Mouse (Mus musculus) monocyte, adult 5-6 weeks (primary cell): Measurements from ENCODE around the gene Ywhag. TPM values are rescaled to one million over a fixed set of nuclear protein-coding genes. Genes with fewer than 3 reads are reported as not detected.
A peak's percentile ranks its signal among the peaks of the same experiment; 100 is the strongest.

ENCODE experiments used
- ATAC-seq: fragments of 153-309, 156-312 bp; replicated peaks from 2 replicates; pipeline ENCODE4 v1.8.0; 2017; ENCODE audit warnings: mild to moderate bottlenecking; ENCODE audit not compliant: low TSS enrichment, insufficient number of reproducible peaks, severe bottlenecking, poor library complexity, low FRiP score
- total RNA-seq: library from RNA; stranded (forward); fragments of 200-1000, 200-491, 200-594 nt; gene quantifications from 3 replicates; pipeline ENCODE4 v1.2.3, GENCODE M21; 2017

Gene Ywhag
- total RNA-seq, 1 experiment from 2014 or later: 100 TPM

DNA sequence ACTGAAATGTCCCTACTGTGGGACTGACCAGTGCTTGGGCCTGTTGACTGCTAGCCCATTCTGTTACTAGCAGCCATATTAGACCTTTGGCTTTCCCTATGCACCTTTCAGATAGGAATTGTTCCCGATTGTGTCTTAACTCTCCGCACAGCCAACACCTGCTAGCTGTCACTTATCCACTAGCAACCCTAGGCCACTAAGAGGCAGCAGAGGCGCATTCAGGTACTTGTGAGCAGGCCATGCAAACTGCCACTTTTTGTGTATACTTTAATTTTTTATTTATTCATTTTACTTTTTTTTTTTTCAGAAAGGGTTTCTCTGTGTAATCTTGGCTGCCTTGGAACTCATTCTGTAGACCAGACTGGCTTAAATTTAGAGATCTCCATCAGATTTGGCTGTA lies 33.7 kb downstream of the Ywhag start:
- ATAC-seq: no peak

DNA sequence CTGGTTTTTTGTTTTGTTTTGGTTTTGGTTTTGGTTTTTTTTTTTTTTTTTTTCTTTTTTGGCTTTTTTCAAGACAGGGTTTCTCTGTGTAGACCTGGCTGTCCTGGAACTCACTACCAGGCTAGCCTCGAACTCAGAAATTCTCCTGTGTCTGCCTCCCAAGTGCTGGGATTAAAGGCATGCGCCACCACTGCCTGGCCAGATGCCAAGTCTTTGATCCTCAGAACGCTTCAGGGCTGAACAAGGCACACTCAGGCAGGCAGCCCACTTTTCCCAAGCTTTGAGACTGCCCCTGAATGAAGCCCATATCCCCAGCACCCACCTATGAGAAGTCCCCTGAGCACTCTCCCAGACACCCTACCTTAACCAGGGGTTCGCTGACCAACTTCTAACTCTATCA lies 34.6 kb downstream of the Ywhag start:
- ATAC-seq: no peak

DNA sequence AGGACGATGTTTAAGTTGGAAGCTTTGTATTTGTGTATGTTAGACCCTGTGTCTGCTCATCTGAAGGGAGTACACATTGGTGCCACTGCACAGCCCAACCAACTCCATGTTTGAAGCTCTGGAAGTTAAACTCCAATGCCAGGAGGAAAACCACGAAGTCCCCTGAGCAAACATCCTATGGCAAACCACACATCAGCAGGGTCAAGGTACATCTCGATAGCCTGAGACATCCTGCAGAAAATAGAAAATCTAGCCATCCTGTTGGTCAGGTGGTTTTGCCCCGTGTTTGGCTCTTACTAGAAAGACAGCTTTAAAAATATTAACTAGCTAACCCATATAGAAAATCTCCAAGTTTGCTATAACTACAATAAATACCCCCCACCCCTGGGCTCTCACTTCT lies 35.4 kb downstream of the Ywhag start:
- no peak for ATAC-seq

DNA sequence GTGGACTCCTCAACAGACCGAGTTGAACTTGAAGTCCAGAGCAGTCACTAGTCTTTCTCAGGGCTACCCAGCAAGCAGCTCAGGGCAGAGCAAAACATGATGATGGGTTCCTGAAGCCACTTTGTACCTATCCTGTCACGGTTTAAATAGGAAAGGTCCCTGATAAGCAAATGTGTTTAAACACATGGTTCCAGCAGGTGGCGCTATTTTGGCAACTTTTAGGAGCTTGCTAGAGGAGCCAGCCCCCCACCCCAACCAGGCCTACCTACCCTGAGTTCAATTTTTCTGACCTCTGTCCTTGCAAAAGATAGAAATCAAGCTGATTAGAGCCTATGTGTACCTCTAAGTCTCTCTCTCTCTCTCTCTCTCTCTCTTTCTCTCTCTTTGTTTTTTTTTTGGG lies 36.4 kb downstream of the Ywhag start:
- 0 out of 2 replicates have a peak, but pooled peaks have one; percentile 15 for ATAC-seq

DNA sequence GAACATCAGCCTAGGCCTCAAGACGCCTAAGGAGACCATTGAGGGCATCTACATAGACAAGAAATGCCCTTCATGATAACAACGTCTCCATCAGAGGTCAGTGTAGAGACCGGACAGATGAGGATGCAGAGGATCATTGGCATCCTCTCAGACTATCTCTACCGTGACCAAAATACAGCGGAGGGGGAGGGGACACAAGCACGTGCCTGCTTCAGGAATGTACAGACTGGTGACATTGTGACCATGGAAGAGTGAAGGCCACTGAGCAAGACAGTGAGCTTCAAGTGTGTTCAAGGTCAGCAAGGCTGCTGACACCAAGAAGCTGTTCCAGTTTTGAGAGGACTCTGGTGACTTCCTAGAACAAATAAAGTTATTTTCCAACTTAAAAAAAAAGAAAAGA lies 39.5 kb downstream of the Ywhag start:
- no peak for ATAC-seq

DNA sequence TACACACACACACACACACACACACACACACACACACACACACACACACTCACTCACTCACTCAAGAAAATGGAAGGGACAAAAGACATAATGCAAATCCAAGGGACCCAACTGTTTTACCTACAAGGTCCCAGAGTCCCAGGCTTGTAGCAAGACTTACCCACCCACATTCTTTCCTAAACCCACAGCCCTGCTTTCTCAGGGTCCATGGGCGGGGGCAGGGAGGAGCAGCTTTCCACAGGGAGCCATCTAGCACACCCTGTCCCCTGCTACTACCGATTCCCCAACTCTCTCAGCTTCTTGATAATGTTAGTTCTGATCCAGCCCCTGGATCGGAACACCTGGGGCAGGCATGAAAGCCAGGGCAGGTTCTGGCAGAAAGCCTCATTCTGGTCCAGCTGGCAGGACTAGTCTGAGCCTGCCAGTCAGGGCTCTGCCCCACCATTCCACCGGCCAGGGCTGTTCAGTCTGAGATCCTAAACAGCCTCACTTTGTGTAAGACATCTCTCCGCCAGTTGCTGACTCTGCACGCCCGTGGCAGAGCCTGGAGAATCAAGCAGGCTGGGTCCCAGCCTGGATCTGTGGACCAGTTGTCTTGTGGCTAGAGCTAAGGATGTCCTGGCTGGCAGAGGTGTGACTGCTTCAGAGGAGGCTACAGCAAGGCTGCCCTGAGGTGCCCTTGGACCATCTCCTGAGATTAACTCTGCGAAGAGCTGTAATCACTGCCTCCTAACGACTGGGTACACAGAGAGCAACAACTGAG lies 41.6 kb downstream of the Ywhag start:
- no peak for ATAC-seq

DNA sequence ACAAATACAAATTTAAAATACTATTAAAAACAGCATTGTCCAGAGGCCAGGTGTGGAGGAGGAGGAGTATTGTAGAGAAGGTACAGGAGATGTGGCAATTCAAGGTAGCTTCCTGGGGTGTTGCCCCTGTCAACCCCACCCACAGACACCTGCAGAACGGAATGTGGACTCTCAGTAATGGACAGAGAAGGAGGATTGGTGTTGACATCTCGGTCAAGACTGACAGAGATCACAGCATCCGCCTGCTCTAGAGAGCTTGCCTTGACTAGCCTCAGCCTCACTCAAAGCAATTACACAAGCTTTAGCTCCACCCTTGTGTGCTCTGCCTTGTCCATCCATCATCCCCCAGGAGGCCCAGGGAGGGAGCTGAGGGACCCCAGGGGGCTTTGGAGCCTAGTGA lies 43.5 kb downstream of the Ywhag start:
- no peak for ATAC-seq

DNA sequence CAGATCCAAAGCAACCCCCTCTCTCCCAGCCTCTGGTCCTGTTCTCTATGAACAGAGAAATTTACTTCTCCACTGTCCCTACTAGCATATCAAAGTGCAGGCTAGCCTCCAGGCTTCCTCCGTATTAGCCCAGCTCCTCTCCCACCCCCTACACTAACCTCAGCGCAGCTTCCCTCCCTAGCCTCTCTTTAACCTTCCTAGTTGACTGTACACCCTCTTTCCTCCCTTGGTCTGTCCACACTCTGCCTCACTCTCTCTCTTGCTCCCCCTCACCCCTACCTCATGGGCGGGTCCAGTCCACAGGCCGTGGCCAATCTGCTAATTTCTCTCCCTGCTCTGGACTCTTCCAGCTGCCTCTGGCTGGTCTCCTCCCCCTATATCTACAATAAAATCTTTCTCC lies 44.1 kb downstream of the Ywhag start:
- no peak for ATAC-seq

DNA sequence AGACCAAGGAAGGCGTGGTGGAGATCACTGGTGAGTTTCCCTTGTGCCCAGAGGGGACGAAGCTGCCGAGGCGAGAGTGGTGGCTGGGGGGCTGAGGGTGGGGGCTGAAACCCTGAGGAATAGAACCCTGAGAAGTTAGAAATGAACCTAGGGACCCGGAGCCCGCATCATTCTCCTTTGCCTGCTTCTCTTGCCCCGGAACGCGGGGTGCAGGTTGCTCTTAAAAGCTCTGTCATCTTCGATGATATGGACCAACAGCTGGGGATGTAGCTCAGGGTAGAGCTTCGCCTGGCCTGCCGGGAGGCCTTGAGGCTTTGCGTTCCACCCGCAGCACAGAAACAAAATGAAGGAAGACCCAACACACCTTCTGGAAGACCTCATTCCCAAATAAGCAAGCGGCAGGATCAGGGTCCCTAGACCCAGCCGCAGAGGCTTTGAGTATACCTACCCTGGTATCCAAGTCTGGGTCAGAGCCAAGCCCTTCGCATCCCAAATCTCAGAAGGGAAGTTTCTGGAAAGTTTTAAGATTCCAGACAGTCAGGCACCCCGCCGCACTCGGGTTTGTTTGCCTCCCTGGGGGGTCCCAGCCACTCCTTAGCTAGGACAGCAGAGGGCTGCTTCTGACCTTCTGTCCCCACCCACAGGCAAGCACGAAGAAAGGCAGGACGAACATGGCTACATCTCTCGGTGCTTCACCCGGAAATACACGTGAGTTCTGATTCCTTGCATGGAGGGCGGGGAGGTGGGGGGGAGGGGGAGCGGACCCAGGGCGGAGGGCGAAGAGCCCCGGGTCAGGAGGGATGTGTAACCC lies 45.8 kb downstream of the Ywhag start:
- ATAC-seq: no peak

DNA sequence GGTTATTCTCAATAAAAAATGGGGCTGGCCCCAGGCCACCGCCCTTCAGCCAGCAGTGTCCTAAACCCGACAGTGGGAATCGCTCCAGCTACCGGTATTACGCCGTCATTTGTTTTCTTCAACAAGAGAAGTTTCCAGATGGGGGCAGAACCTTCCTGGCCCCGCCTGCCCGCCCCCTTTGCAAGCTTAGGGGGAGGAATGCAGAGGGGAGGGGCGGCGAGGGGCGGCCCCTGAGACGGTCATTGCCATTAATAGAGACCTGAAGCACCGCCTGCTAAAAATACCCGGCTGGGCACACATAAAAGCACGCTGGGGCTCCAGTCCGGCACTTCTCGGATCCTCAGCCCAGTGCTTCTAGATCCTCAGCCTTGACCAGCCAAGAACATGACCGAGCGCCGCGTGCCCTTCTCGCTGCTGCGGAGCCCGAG lies 46.7 kb downstream of the Ywhag start, which contains the start of gene Hspb1:
Gene Hspb1, plus strand, starts transcription at position 245 of the 428 bp plus-strand sequence.
- no peak for ATAC-seq

DNA sequence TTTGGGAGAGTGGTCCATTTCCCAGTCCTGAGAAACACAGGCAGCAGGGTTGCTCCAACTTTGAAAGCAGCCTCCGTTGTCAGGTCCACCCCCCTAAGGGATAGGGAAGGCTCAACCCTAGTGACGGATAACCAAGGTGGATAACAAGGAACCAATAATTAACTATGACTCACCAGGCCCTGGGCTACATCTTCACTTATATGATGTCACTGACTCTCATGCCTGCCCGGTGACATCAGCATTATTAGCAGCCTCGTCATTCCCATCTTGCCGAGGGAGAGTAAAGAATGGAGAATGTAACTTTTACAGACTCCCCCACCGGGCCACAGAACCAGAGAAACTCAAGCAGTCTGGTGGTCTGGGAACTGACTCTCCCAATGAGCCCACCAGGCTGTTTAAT lies 49.8 kb downstream of the Ywhag start:
- no peak for ATAC-seq

DNA sequence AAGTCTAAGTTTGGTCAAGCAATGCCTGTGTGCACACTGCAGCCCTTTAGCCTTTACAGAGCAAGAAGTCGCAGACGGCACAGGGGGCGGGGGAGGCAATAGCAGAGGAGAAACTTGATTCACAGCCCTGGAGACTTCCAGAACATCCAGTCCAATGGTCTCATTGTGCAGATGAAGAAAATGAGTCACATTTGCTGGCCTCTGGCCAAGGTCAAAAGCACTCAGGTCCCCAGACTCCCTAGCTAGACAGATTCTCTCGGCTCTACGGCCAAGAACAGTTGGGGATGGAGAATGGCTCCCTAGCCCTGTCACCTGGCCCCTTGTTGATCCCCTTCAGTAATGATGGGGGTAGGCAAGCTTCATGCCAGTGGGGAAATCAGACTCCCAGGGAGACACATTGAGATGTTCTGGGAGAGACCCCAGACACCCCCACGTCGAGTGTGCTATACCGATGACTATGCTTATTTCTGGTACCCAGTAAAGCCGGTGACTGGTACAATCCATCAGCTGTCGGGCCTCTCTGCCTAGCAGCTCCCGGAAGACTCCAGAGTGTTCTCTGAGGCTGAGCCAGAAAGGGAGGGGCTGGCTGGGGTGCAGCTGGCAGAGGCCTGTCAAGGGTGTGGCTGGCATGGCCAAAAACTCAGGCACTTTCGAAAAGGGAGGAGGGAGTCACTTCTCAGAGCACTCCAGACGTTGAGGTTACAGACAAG lies 54.8 kb downstream of the Ywhag start:
- ATAC-seq: 0 out of 2 replicates have a peak, but pooled peaks have one; percentile 24

DNA sequence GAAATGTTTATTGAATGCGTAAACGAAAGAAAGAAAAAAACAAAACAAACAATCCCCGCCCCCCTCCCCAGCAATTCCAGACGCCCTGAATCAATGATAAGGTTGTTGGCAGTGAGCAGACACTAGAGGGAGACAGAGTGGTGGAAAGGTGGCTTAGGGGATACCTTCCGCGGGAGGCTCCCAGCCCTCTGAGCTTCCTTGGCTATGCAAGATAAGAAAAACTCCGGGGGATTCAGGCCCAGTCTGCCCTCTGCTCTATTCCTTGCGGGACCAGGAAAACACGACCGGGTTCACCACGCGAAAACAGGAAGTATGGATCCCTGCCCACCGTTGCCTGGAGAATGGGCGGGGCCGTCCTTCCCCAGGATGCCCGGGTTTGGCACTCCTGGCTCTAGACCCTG lies 56.6 kb downstream of the Ywhag start:
- ATAC-seq: no peak

DNA sequence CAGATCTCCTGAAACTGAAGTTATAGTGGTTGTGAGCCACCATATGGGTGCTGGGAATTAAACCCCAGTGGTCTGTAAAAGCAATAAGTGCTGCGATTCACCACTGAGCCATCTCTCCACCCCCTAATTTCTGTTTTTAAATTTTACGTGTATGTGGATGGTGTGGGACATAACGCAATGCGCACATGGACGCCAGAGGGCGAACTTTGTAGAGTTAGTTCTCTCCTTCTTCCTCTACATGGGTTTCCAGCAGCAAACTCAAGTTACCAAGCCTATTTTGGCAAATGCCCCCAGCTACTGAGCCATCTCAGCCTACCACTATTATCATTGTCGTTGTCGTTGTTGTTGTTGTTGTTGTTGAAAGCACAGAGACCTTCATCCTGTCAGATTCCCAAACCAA lies 57.2 kb downstream of the Ywhag start:
- peak; percentile 48; the same call in 1 of the 2 replicates for ATAC-seq

DNA sequence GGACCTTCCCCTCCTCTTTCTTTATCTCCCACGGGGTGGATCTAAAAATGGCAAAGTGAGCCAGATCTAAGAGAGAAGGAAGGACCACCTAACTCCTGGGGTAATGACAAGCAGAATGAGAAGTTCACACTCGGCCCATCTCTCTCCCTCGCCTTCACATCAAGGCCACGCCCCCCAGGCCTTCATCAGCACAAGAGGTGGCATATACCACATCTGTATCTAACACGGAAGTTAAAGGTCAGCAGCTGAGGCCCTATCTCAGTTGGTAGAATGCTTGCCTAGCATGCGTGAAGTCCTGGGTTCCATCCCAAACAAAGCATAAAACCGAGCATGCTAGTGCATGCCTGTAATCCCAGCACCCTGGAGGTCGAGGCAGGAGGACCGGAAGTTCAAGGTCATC lies 60.7 kb downstream of the Ywhag start:
- ATAC-seq: no peak

DNA sequence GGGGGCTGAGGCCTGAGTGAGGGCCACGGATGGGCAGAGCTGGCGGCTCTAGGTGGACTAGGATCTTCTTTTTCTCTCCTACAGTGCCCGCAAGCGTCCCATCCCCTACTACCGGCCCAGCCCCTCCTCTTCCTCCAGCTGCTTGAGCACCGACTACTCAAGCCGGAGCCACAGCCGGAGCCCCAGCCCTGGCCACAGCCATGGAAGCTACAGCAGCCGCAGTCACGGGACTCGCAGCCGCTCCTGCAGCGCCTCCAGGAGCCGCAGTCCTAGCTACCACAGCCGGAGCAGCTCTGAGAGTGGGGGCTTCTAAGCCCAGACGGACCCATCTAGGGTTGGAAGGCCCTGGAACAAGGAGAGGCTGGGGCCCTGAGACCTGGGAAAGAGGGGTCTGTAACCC lies 61.4 kb downstream of the Ywhag start:
- no peak for ATAC-seq

DNA sequence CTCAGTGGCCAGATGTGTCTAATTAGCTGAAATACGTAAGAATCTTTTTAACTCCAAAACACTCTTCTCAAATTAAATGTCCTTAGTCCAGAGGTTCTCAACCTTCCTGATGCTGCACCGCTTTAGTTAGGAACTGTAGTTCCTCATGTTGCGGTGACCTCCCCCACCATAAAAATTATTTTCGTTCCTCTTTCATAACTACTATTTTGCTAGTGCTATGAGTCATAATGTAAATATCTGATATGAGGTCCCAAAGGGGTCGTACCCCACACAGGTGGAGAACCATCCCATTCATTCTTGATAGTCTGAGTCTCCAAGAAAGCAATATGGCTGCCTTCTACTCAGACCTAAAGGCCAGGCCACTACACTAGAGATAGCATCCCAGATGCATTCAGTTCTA lies 63.9 kb downstream of the Ywhag start:
- no peak for ATAC-seq

DNA sequence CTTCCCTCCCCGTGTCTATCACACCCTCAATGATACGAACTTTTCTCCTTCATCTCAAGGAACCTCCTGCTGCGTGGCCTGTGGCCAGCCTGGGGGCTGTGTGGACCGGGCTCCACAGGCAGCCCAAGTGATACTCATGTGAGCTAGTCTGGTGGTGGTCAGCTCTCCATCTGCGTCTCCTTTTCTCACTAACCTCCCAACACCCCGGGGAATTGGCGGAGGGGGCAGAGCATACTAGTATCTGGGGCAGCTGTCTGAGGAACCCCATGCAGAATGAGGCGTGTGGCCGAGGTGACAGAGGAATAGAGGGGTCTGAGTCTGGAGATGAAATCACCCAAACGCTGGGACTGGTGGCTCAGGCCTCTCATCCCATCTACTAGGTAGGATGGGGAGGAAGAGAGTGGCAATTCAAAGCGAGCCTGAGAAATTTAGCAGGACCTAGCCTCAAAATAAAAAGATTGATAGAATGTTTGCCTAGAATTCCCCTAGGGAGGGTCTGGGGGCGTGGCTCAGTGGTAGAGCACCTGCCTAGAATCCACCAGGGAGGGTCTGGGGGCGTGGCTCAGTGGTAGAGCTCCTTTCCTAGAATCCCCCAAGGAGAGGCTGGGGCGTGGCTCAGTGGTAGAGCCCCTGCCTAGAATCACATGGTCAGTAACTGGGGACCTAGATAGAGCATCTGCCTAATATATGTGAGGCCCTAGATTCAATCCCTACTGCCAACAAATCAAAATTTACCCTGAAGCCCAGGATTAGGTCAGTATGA lies 64.6 kb downstream of the Ywhag start:
- no peak for ATAC-seq

DNA sequence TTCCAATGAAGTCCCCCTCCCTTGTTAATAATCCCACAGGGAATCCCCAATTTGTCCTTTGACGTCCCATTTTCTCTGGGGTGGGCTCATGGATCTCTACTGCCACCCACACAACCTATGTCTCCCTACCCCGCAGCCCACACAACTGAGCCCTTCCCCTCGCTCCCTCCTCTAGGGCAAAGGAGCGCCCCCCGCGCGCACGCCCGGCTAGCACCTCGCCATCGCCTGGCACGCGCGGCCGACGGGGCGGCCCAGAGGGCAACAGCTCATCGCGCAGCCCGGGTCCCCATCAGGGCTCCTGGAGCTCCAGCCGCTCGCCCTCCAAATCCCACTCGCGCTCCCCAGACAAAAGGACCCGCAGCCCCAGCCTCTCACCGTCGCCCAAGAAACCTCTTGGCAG lies 65.8 kb downstream of the Ywhag start:
- no peak for ATAC-seq
